Mouse (Mus musculus) spleen, postnatal 36 days (tissue): ENCODE results near the gene Gpld1.

ENCODE experiments used
- DNase-seq, 2 experiments: peaks; one replicate each; pipeline ENCODE4 v3.0.0; 2022; ENCODE audit warnings: low spot score in 2 of 2, mixed read lengths in 1 of 2

Gpld1 gene

GRCm38 (mm10) chr13:24942512-24943282, at the start of gene Gpld1:
TSS of gene Gpld1 (plus strand) at chr13:24943152.
- no peak for DNase-seq

GRCm38 (mm10) chr13:24893880-24894279, 49.1 kb upstream of the Gpld1 start:
- no peak for DNase-seq

GRCm38 (mm10) chr13:24901916-24902315, 41.0 kb upstream of the Gpld1 start:
- DNase-seq, result no peak

- no peak for DNase-seq
These were observed 39.5 kb upstream of the Gpld1 start for GRCm38 (mm10) chr13:24903412-24903811.

GRCm38 (mm10) chr13:24905422-24905821, 37.5 kb upstream of the Gpld1 start:
- DNase-seq, result no peak

- no peak for DNase-seq
These were observed 36.0 kb upstream of the Gpld1 start for GRCm38 (mm10) chr13:24906831-24907570.

GRCm38 (mm10) chr13:24909112-24909511, 33.8 kb upstream of the Gpld1 start:
- DNase-seq, result no peak

- no peak for DNase-seq
These were observed 29.4 kb upstream of the Gpld1 start for GRCm38 (mm10) chr13:24913576-24913975.

- no peak for DNase-seq
These were observed 28.0 kb upstream of the Gpld1 start for GRCm38 (mm10) chr13:24914915-24915314.

GRCm38 (mm10) chr13:24915831-24916230, 27.1 kb upstream of the Gpld1 start:
- no peak for DNase-seq

GRCm38 (mm10) chr13:24920333-24920977, 22.5 kb upstream of the Gpld1 start:
- peak; percentile 35 to 50 for DNase-seq

- peak; percentile 8 to 11 for DNase-seq
These were observed 21.7 kb upstream of the Gpld1 start for GRCm38 (mm10) chr13:24921281-24921680.

GRCm38 (mm10) chr13:24923991-24924390, 19.0 kb upstream of the Gpld1 start:
- no peak for DNase-seq

GRCm38 (mm10) chr13:24930591-24930990, 12.4 kb upstream of the Gpld1 start:
- DNase-seq, result no peak

- no peak for DNase-seq
These were observed 9.8 kb upstream of the Gpld1 start for GRCm38 (mm10) chr13:24933199-24933598.

GRCm38 (mm10) chr13:24936772-24937107, 6.2 kb upstream of the Gpld1 start:
- DNase-seq, result no peak

GRCm38 (mm10) chr13:24937108-24937838, 5.7 kb upstream of the Gpld1 start, which contains the start of gene Aldh5a1:
TSS of gene Aldh5a1 (minus strand) at chr13:24937661.
- DNase-seq, result peak; percentile 14 to 17

- no peak for DNase-seq
These were observed 5.1 kb upstream of the Gpld1 start for GRCm38 (mm10) chr13:24937839-24938166.

GRCm38 (mm10) chr13:24938683-24939082, 4.3 kb upstream of the Gpld1 start:
- peak; percentile 27 to 37 for DNase-seq

GRCm38 (mm10) chr13:24939472-24939871, 3.5 kb upstream of the Gpld1 start:
- no peak for DNase-seq

- no peak for DNase-seq
These were observed 351 bp downstream of the Gpld1 start for GRCm38 (mm10) chr13:24943303-24943702.

- DNase-seq, result no peak
These were observed 2.6 kb downstream of the Gpld1 start for GRCm38 (mm10) chr13:24945567-24945966.
